Mouse (Mus musculus) bone marrow, adult 2 months (tissue): ENCODE measurements around the gene Topaz1. TPM values are rescaled to one million over a fixed set of nuclear protein-coding genes. Genes with fewer than 3 reads are reported as not detected.
"Not testable (repeated sequence)": the region's sequence is repeated elsewhere in the genome, so short reads cannot be mapped to it uniquely, and the experiment has no call there.

Source experiments
- H3K27ac ChIP-seq: fragments of 200-500 bp; 2 replicates; pipeline ENCODE4 v1.5.1; 2012; ENCODE audit warnings: low read depth, mild to moderate bottlenecking, control low read depth, inconsistent platforms, low read length; ENCODE audit not compliant: control insufficient read depth, poor library complexity, insufficient read depth
- H3K4me1 ChIP-seq: fragments of 200-500 bp; 2 replicates; pipeline ENCODE4 v1.6.1; 2011; ENCODE audit warnings: low read length; ENCODE audit not compliant: control insufficient read depth, insufficient read depth
- H3K4me3 ChIP-seq: fragments of 200-500 bp; replicated peaks from 2 replicates; pipeline ENCODE3; 2011; ENCODE audit warnings: mild to moderate bottlenecking, low read depth, low read length, control low read depth; ENCODE audit not compliant: control insufficient read depth
- CTCF ChIP-seq: fragments of 200-500 bp; IDR thresholded peaks from 2 replicates; pipeline ENCODE4 v1.5.1; 2011; ENCODE audit warnings: low read length, control low read depth; ENCODE audit not compliant: control insufficient read depth, insufficient read depth
- POLR2A ChIP-seq: fragments of 200-500 bp; IDR thresholded peaks from 2 replicates; pipeline ENCODE4 v1.6.1; 2011; ENCODE audit warnings: low read depth, mild to moderate bottlenecking, control low read depth, low read length, borderline replicate concordance; ENCODE audit not compliant: control insufficient read depth
- WGBS: fragments of 180-500 bp; shearing (Covaris S2); methylation state at CpG from one replicate; pipeline ENCODE4 v1.1.7; 2018; 5-methylcytosine and 5-hydroxymethylcytosine counted together
- polyA plus RNA-seq: library from polyadenylated mRNA; stranded (reverse); fragments of >200 nt; gene quantifications from 2 replicates; pipeline ENCODE4 v1.2.4, GENCODE M21; 2011; ENCODE audit warnings: low replicate concordance; ENCODE audit not compliant: missing spikeins, insufficient read depth, insufficient read length

Topaz1 gene
- polyA plus RNA-seq, 1 experiment, result not detected

DNA sequence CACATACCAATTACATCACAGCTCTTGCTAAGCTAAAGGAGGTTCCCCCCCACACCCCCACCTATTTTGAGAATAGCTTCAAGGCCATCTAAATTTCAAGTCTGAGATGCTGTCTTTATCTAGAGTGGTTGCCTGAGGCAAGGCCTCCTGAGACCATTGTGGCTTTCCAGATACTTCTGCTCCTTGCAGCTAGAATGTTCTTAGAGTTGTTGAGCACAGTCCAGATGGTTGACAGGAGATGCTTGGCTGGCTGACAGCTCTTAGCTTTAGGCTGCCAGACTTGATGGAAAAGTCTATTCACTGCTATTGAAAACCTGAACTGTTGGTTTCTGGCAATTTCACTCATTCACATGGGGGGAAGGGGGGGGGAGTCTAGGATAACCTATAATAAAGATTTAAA lies 99.0 kb downstream of the Topaz1 start:
- no peak for TF ChIP-seq CTCF
- TF ChIP-seq POLR2A, result no peak
- Histone ChIP-seq H3K4me3 (no peak overlapping the region), H3K4me1 (no peaks in the 10 kb centered on the region), H3K27ac (no peak overlapping the region)

DNA sequence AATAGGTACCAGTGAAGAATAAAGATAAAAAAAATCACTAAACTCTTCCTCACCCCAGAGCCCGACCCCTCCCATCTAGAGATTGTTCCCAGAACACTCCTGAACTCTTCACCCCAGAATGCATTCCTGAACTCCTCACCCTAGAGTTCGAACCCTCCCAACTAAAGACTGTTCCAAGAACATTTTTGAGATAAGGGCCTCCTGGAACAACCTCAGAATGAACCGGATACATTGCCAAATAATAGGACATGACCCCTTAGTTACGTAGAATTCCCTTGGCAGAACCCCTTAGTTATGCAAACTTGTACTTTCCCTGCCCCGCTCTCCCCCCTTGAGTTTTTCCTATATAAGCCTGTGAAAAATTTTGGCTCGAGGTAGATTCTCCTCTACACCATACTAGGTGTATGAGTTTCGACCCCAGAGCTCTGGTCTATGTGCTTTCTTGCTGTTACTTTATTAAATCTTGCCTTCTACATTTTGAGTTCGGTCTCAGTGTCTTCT lies 100.7 kb downstream of the Topaz1 start:
- not testable (repeated sequence) for H3K4me3 ChIP-seq, H3K27ac ChIP-seq, H3K4me1 ChIP-seq
- 88% methylated on average over 8 of the region's 8 CpGs for WGBS

Other genes starting within 250 kb of the Topaz1 start
- 1.5 and 2.6 TPM in 2 replicates for gene Tcaim, start 58.2 kb downstream of the Topaz1 start, polyA plus RNA-seq
- not detected in 2 replicates for gene Gm35549, start 96.7 kb downstream of the Topaz1 start, polyA plus RNA-seq
- 11.4 and 26.8 TPM in 2 replicates for gene Zfp445, start 118.7 kb downstream of the Topaz1 start, polyA plus RNA-seq
- gene Zkscan7, start 138.3 kb downstream of the Topaz1 start, polyA plus RNA-seq, result 0.40 and 1.5 TPM in 2 replicates
- 1.8 TPM in 1 of 2 replicates, not detected in the other for gene Zfp105, start 175.7 kb downstream of the Topaz1 start, polyA plus RNA-seq
- 10.9 and 20.8 TPM in 2 replicates for gene 1110059G10Rik, start 203.7 kb downstream of the Topaz1 start, polyA plus RNA-seq
- 104 and 108 TPM in 2 replicates for gene Kif15, start 203.7 kb downstream of the Topaz1 start, polyA plus RNA-seq